Mouse (Mus musculus) midbrain, postnatal 0 days (tissue): ENCODE data around the gene Hsp90b1. TPM values are rescaled to one million over a fixed set of nuclear protein-coding genes. Genes with fewer than 3 reads are reported as not detected.

Experiments used
- ATAC-seq: fragments of 200-750 bp; cut with Nextera tagmentation; 2 replicates; pipeline ENCODE4 v1.8.0; 2017; ENCODE audit warnings: moderate number of reproducible peaks, mild to moderate bottlenecking, moderate TSS enrichment, moderate library complexity; ENCODE audit not compliant: low FRiP score
- DNase-seq: peaks from one replicate; pipeline ENCODE4 v3.0.0-alpha.2; 2015; ENCODE audit warnings: low spot score
- H3K27ac ChIP-seq: fragments of 300-500 bp; sonication (generic); 2 replicates; pipeline ENCODE4 v1.5.1; 2014; ENCODE audit warnings: low read depth, mild to moderate bottlenecking, low read length, mixed read lengths
- H3K27me3 ChIP-seq: fragments of 300-500 bp; sonication (generic); 2 replicates; pipeline ENCODE4 v1.6.1; 2014; ENCODE audit warnings: low read length, control low read depth, mixed read lengths; ENCODE audit not compliant: insufficient read depth
- H3K36me3 ChIP-seq: fragments of 300-500 bp; sonication (generic); 2 replicates; pipeline ENCODE4 v1.6.1; 2014; ENCODE audit warnings: low read length, control low read depth, mixed read lengths; ENCODE audit not compliant: insufficient read depth
- H3K4me1 ChIP-seq: fragments of 300-500 bp; sonication (generic); 2 replicates; pipeline ENCODE4 v1.6.1; 2014; ENCODE audit warnings: mild to moderate bottlenecking, control low read depth, antibody characterized with exemption, low read length, mixed read lengths; ENCODE audit not compliant: insufficient read depth
- H3K4me2 ChIP-seq: fragments of 300-500 bp; sonication (generic); 2 replicates; pipeline ENCODE4 v1.6.1; 2014; ENCODE audit warnings: low read depth, mild to moderate bottlenecking, low read length, mixed read lengths; ENCODE audit not compliant: poor library complexity, severe bottlenecking
- H3K4me3 ChIP-seq: fragments of 300-500 bp; sonication (generic); 2 replicates; pipeline ENCODE4 v1.5.1; 2014; ENCODE audit warnings: low read depth, mild to moderate bottlenecking, low read length, moderate library complexity
- H3K9ac ChIP-seq: fragments of 300-500 bp; sonication (generic); replicated peaks from 2 replicates; pipeline ENCODE4 v1.6.1; 2014; ENCODE audit warnings: mild to moderate bottlenecking, low read length, moderate library complexity, mixed read lengths; ENCODE audit not compliant: poor library complexity, severe bottlenecking
- H3K9me3 ChIP-seq: fragments of 300-500 bp; sonication (generic); 2 replicates; pipeline ENCODE4 v1.6.1; 2016; ENCODE audit warnings: low read length, control low read depth
- CTCF ChIP-seq: IDR thresholded peaks from 2 replicates; pipeline ENCODE4 v1.5.1; 2016; ENCODE audit warnings: antibody characterized with exemption, mild to moderate bottlenecking
- WGBS: fragments of 180-500 bp; shearing (Covaris S2); extraction: QIAGEN DNeasy Blood & Tissue Kit; methylation state at CpG from one replicate; pipeline ENCODE4 v1.1.7; 2014; 5-methylcytosine and 5-hydroxymethylcytosine counted together
- polyA plus RNA-seq: library from polyadenylated mRNA; unstranded; fragments of >200 nt; fragmentation: Nextera tagmentation; extraction: Ambion mirVana; gene quantifications from 2 replicates; pipeline ENCODE4 v1.2.1, GENCODE M21; 2015
- total RNA-seq: library from RNA; depleted of rRNA; stranded (reverse); fragments of >200 nt; gene quantifications from 2 replicates; pipeline ENCODE4 v1.2.3, GENCODE M21; 2014; rRNA removed

The Hsp90b1 gene
- 126 and 173 TPM in 2 replicates for total RNA-seq
- polyA plus RNA-seq, result 209 and 222 TPM in 2 replicates

DNA sequence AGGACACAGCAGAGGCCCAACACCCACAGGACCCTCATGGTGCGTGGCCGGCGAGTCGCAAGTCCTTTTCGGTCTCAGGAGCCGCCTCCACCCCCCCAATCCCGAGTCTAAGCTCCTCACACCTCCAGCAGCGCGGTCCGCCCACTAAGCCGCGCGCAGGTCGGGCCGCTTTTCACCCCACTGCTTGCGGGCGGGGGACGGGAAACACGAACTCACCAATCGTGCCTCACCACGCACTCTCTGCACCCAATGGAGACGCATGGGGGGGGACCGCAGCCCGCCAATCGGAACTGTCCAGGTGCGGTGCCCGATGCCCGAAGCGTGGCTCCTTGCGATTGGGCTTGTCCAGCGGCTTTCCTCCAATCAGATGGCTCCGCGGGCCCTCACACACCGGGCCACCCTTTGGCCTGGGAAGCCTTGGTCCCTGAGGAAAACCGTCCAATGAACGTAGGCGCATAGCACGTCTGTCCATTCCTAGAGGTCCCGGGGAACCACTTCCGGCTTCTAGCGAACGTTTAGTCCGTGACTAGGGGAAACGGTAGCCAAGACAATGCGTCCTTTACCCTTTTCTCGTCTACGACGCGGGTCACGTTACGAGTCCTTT lies at the start of gene Hsp90b1, which contains the start of gene Ttc41:
Gene Hsp90b1, minus strand, starts transcription at position 192 of the 604 bp plus-strand sequence.
Gene Ttc41, plus strand, starts transcription at position 494 of the 604 bp plus-strand sequence.
- peak; percentile 100 for DNase-seq
- TF ChIP-seq CTCF, result no peak
- no peaks in the 10 kb centered on the region for H3K9me3 ChIP-seq

DNA sequence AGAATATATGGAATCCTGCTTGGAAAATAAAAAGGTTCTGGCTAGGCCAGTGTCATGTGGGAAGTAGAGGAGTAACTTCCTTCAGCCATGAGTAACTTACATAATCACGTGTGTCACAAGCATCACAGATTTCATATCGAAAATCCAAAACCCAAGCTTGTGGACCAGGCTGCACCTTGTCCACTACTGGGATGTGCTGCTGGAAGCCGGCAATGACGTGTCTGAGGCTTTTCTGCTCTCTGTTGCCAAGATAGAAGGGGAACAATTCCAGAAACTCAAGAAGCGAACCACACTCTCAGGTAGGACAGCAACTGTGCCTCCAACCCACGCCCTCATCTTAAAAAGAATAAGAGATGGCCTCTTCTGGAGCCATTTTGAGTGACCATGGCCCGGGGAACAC lies 39.0 kb upstream of the Hsp90b1 start:
- ATAC-seq (no peak), DNase-seq (no peak)
- 92% methylated on average over 7 of the region's 7 CpGs for WGBS
- Histone ChIP-seq H3K27me3 (no peaks in the 10 kb centered on the region), H3K9ac (no peak overlapping the region), H3K4me1 (no peaks in the 10 kb centered on the region), H3K27ac (no peak overlapping the region), H3K4me3 (no peak overlapping the region), H3K9me3 (no peaks in the 10 kb centered on the region), H3K4me2 (no peak overlapping the region), H3K36me3 (no peaks in the 10 kb centered on the region)
- no peak for TF ChIP-seq CTCF

More for the DNA sequence above, at the start of gene Hsp90b1, which contains the start of gene Ttc41:
- Histone ChIP-seq H3K4me3 (peak within 1 kb of the TSS; percentile 76), H3K36me3 (peaks cover 20% of the 10 kb centered on the region), H3K9ac (peak within 1 kb of the TSS; percentile 89), H3K4me2 (peak within 1 kb of the TSS; percentile 87), H3K4me1 (peaks cover 6% of the 10 kb centered on the region; the same call in 1 of the 2 replicates), H3K27me3 (no peaks in the 10 kb centered on the region), H3K27ac (peak within 1 kb of the TSS; percentile 91)
- WGBS, result under 1% methylated on average over 50 of the region's 51 CpGs
- ATAC-seq, result peak; percentile 97

GRCm38 (mm10) chr10:86742918-86743317 lies 37.6 kb upstream of the Hsp90b1 start:
- Histone ChIP-seq H3K4me3 (no peak overlapping the region), H3K27me3 (no peaks in the 10 kb centered on the region), H3K36me3 (no peaks in the 10 kb centered on the region), H3K9ac (no peak overlapping the region), H3K4me2 (no peak overlapping the region), H3K27ac (no peak overlapping the region), H3K9me3 (no peaks in the 10 kb centered on the region), H3K4me1 (no peaks in the 10 kb centered on the region)
- no peak for TF ChIP-seq CTCF
- ATAC-seq, result no peak
- 90% methylated on average over 2 of the region's 2 CpGs for WGBS
- DNase-seq, result no peak

- H3K4me1 ChIP-seq, result no peaks in the 10 kb centered on the region
- H3K27me3 ChIP-seq, result no peaks in the 10 kb centered on the region
- H3K4me3 ChIP-seq, result no peak overlapping the region
- 83% methylated on average over 4 of the region's 4 CpGs for WGBS
- no peaks in the 10 kb centered on the region for H3K36me3 ChIP-seq
- H3K27ac ChIP-seq, result no peak overlapping the region
- H3K9me3 ChIP-seq, result no peaks in the 10 kb centered on the region
- TF ChIP-seq CTCF, result peak; percentile 57
- no peak for ATAC-seq
- peak; percentile 44 for DNase-seq
- H3K4me2 ChIP-seq, result no peak overlapping the region
- H3K9ac ChIP-seq, result no peak overlapping the region
Observed at GRCm38 (mm10) chr10:86735036-86735435, 29.7 kb upstream of the Hsp90b1 start.

GRCm38 (mm10) chr10:86731500-86731863 lies 26.2 kb upstream of the Hsp90b1 start:
- H3K9me3 ChIP-seq, result no peaks in the 10 kb centered on the region
- no peak overlapping the region for H3K4me3 ChIP-seq
- 56% methylated on average over 2 of the region's 2 CpGs for WGBS
- no peak overlapping the region for H3K9ac ChIP-seq
- ATAC-seq, result no peak
- no peaks in the 10 kb centered on the region for H3K36me3 ChIP-seq
- DNase-seq, result no peak
- H3K27me3 ChIP-seq, result no peaks in the 10 kb centered on the region
- H3K4me2 ChIP-seq, result no peak overlapping the region
- TF ChIP-seq CTCF, result no peak
- no peak overlapping the region for H3K27ac ChIP-seq
- H3K4me1 ChIP-seq, result 0 out of 2 replicates have a peak, but pooled peaks cover 3% of the 10 kb centered on the region

DNA sequence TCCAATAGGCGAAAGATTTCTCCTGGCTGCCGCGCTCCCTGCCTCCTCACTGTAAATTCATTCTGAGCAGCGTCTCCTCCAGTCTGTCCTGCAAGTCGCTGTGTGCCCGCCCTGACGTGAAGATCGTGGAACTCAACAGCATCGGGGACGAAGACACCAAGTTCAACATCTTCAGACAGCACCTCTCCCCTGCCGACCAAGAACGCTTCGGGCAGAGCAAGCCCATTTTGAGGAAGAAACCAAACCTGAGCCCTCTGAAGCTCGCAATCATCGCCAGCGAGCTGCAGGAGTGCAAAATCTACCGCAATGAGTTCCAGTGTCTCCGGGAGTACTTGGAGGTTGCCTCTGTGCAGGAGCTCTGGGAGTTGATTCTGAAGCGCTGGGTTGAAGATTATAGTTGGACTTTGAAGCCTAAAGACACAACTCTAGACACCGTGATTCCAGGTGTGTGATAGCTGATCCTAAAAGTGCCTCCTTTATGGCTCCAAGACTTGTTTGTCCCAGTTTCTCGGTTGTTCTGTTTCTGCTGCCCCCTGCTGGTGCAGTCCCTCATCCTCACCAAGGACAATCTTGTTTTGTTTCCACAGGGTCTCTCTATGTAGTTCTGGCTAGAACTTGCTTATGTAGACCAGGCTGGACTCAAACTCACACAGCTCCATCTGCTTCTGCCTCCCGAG lies 25.7 kb upstream of the Hsp90b1 start:
- Histone ChIP-seq H3K27me3 (no peaks in the 10 kb centered on the region), H3K9me3 (no peaks in the 10 kb centered on the region), H3K4me3 (peak overlapping the region; percentile 43), H3K4me2 (peak overlapping the region; percentile 64), H3K9ac (0 out of 2 replicates have a peak overlapping the region, but pooled peaks have one; percentile 46), H3K36me3 (no peaks in the 10 kb centered on the region), H3K27ac (no peak overlapping the region; the same call in 1 of the 2 replicates), H3K4me1 (0 out of 2 replicates have a peak, but pooled peaks cover 3% of the 10 kb centered on the region)
- peak; percentile 85 for TF ChIP-seq CTCF
- WGBS, result 9% methylated on average over 22 of the region's 22 CpGs
- peak; percentile 85 for DNase-seq
- ATAC-seq, result 0 out of 2 replicates have a peak, but pooled peaks have one; percentile 24
